Mouse (Mus musculus) NIH3T3 (cell line): Measurements from ENCODE around the gene Olfr854.

Source experiments
- DNase-seq: peaks from one replicate; pipeline ENCODE4 v3.0.0-alpha.2; 2012; ENCODE audit warnings: low read depth

Olfr854 gene

DNA sequence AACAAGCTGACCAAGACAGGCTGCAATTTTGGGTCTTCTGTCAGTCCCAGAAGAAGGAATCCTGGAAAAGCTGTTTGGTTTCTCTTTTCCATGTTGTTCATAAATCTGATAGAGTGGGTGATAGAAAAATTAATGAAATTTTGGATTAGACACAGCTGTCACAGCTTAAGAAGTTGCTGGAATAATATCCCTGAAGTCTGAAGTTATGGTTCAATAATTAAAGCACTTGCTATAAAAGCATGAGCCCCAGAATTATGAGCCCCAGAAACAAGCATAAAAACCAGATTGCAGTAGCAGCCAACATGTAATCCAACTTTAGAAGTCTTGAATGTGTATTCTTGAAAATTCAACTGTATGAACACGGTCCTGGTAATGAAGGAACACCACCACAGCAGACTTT lies at the start of gene Olfr854:
Gene Olfr854, minus strand, starts transcription at position 101 of the 400 bp plus-strand sequence.
- DNase-seq, result no peak

DNA sequence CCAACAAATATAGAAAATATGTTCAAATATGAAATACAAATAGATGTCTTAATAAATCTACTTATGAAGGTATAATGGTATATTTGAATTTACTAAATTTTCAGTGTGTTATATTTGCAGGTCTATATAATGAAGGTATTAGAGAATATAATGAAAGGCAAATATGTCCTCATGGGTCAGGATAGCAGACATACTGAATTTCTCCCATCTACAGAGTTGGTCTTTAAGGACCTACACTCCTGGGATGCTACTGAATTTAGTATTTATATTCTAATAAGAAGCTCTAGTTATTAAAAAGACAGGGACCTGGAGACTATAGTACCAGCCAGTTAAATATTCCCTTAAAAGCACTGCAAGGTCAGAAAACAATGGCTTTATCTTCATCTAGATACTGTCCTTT lies 15.1 kb upstream of the Olfr854 start, which contains the start of gene Olfr855:
Gene Olfr855, plus strand, starts transcription at position 301 of the 400 bp plus-strand sequence.
- no peak for DNase-seq

DNA sequence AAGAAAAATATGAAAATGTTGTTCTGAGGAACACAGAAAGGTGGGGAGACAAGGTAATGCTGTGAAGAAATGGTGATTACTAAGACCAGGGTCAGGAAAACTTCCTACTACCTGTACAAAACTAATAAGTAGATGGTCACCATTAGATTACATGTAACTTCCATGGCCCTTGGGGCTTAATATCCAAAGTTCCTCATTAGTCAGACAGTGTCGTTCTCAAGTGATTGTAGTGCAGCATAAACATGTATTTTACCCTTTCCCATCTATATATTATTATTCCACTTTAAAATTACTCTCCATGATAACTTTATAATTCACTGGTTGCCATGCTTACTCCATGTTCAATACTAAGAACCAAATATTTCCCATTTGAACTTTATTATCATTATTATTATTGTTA lies 26.2 kb downstream of the Olfr854 start, which contains the start of gene Olfr853:
Gene Olfr853, minus strand, starts transcription at position 101 of the 400 bp plus-strand sequence.
- DNase-seq, result no peak
